Mouse (Mus musculus) stomach, embryonic 15.5 days (tissue): ENCODE data around the gene Efcab10. TPM values are rescaled to one million over a fixed set of nuclear protein-coding genes. Genes with fewer than 3 reads are reported as not detected.

Experiments used
- ATAC-seq: fragments of 200-750 bp; cut with Nextera tagmentation; 2 replicates; pipeline ENCODE4 v1.8.0; 2017; ENCODE audit warnings: low read depth, moderate number of reproducible peaks, moderate TSS enrichment; ENCODE audit not compliant: insufficient read depth, low FRiP score
- H3K27ac ChIP-seq: fragments of 300-500 bp; sonication (generic); 2 replicates; pipeline ENCODE4 v1.5.1; 2015; ENCODE audit warnings: mild to moderate bottlenecking, inconsistent platforms
- H3K27me3 ChIP-seq: fragments of 300-500 bp; sonication (generic); replicated peaks from 2 replicates; pipeline ENCODE4 v1.6.1; 2015; ENCODE audit warnings: inconsistent platforms
- H3K36me3 ChIP-seq: fragments of 300-500 bp; sonication (generic); 2 replicates; pipeline ENCODE4 v1.6.1; 2015; ENCODE audit warnings: inconsistent platforms
- H3K4me1 ChIP-seq: fragments of 300-500 bp; sonication (generic); 2 replicates; pipeline ENCODE4 v1.6.1; 2015; ENCODE audit warnings: inconsistent platforms
- H3K4me2 ChIP-seq: fragments of 300-500 bp; sonication (generic); 2 replicates; pipeline ENCODE4 v1.6.1; 2015; ENCODE audit warnings: mild to moderate bottlenecking, inconsistent platforms
- H3K4me3 ChIP-seq: fragments of 300-500 bp; sonication (generic); replicated peaks from 2 replicates; pipeline ENCODE4 v1.5.1; 2015; ENCODE audit warnings: inconsistent platforms
- H3K9ac ChIP-seq: fragments of 300-500 bp; sonication (generic); 2 replicates; pipeline ENCODE4 v1.6.1; 2015; ENCODE audit warnings: inconsistent platforms
- H3K9me3 ChIP-seq: fragments of 300-500 bp; sonication (generic); 2 replicates; pipeline ENCODE4 v1.6.1; 2016; ENCODE audit warnings: inconsistent platforms
- WGBS: fragments of 180-500 bp; shearing (Covaris S2); methylation state at CpG from one replicate; pipeline ENCODE4 v1.1.7; 2015; 5-methylcytosine and 5-hydroxymethylcytosine counted together
- polyA plus RNA-seq: library from polyadenylated mRNA; unstranded; fragments of >200 nt; fragmentation: Nextera tagmentation; extraction: Ambion mirVana; gene quantifications from 2 replicates; pipeline ENCODE4 v1.2.1, GENCODE M21; 2015

The Efcab10 gene
- polyA plus RNA-seq, 1 experiment from 2014 or later: 0.55 TPM

GRCm38 (mm10) chr12:33379624-33380445 is 14.8 kb upstream of the Efcab10 start:
- H3K9ac ChIP-seq: no peak overlapping the region
- 18% methylated on average over 22 of the region's 22 CpGs for WGBS
- H3K27me3 ChIP-seq: no peaks in the 10 kb centered on the region
- H3K9me3 ChIP-seq: no peaks in the 10 kb centered on the region
- H3K4me3 ChIP-seq: peak overlapping the region; percentile 28
- H3K4me1 ChIP-seq: 0 out of 2 replicates have a peak, but pooled peaks cover 3% of the 10 kb centered on the region
- H3K4me2 ChIP-seq: peak overlapping the region; percentile 54
- no peak overlapping the region for H3K27ac ChIP-seq
- H3K36me3 ChIP-seq: no peaks in the 10 kb centered on the region
- ATAC-seq: peak; percentile 66; the same call in 1 of the 2 replicates

- Histone ChIP-seq H3K36me3 (no peaks in the 10 kb centered on the region), H3K4me2 (no peak overlapping the region), H3K4me1 (no peaks in the 10 kb centered on the region), H3K4me3 (no peak overlapping the region), H3K9me3 (no peaks in the 10 kb centered on the region), H3K27ac (no peak overlapping the region), H3K27me3 (0 out of 2 replicates have a peak, but pooled peaks cover 9% of the 10 kb centered on the region), H3K9ac (no peak overlapping the region)
- ATAC-seq: no peak
- WGBS: 7% methylated on average over 5 of the region's 5 CpGs
Observed at GRCm38 (mm10) chr12:33388842-33389241, 5.8 kb upstream of the Efcab10 start.

DNA sequence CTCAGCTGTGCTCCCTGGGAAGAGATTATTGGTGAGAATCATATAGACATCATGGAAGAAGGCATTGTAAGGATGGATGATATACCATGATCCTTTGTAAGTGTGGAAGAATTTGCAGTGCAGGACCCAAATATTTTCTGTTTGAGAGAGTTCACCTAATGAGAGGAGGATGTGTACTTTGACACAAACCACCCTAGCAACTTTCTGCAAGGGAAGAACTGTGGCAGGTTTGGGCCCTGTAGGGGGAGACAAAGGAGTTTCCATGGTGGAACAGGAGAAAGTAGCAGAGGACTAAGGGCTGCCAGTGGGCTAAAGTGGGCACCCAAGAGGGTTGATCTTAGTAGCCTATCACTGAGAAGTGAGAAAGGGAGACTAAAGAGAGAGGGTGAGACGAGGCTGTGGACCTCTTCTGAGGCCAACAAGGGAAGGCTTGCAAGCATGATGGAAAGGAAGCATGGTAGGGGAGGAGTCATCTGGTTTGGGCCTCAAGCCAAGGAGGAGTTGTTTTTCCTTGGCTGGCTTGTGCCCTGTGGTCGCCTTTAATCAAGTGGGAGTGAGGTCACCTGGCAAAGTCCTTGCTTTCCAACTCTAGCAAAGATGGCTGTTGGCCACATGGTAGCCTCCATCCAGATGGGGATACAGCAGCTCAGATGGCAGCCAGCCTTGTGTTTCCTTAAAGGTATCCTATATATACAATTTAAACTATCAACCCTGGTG is 3.7 kb upstream of the Efcab10 start:
- Histone ChIP-seq H3K4me2 (no peak overlapping the region), H3K4me3 (no peak overlapping the region), H3K4me1 (peaks cover 7% of the 10 kb centered on the region; the same call in 1 of the 2 replicates), H3K9ac (no peak overlapping the region), H3K36me3 (no peaks in the 10 kb centered on the region), H3K9me3 (no peaks in the 10 kb centered on the region), H3K27ac (no peak overlapping the region), H3K27me3 (0 out of 2 replicates have a peak, but pooled peaks cover 9% of the 10 kb centered on the region)
- no peak for ATAC-seq
- WGBS: 58% methylated on average over 2 of the region's 2 CpGs

DNA sequence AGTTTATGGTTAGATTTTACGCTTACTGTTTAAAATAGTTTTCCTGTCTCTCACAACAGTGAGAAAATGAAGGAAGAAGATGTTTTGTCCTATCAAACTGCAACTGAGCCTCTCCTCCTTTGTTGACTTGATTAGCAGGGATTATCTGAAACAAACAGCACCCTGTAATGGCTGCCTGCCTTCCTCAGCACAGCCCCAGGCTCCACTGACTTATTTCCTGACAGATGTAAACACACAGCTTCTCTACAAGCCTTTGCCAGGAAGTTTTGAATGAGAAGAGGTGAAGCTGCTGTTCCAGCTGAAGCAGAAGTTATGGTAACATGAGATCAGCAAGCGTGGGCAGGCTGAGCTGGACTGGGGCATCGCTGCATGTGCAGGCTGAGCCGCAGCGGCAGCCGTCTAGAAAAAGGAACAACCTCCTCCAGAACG is 8.6 kb downstream of the Efcab10 start:
- H3K4me2 ChIP-seq: no peak overlapping the region
- ATAC-seq: no peak
- no peaks in the 10 kb centered on the region for H3K36me3 ChIP-seq
- no peaks in the 10 kb centered on the region for H3K27me3 ChIP-seq
- 21% methylated on average over 7 of the region's 7 CpGs for WGBS
- no peak overlapping the region for H3K4me3 ChIP-seq
- H3K4me1 ChIP-seq: no peaks in the 10 kb centered on the region
- no peak overlapping the region for H3K9ac ChIP-seq
- H3K27ac ChIP-seq: no peak overlapping the region
- H3K9me3 ChIP-seq: no peaks in the 10 kb centered on the region

GRCm38 (mm10) chr12:33404996-33405395 is 10.3 kb downstream of the Efcab10 start:
- Histone ChIP-seq H3K4me2 (no peak overlapping the region), H3K9me3 (no peaks in the 10 kb centered on the region), H3K4me3 (no peak overlapping the region), H3K9ac (no peak overlapping the region), H3K27me3 (no peaks in the 10 kb centered on the region), H3K27ac (no peak overlapping the region), H3K36me3 (no peaks in the 10 kb centered on the region), H3K4me1 (no peaks in the 10 kb centered on the region)
- no peak for ATAC-seq
- 71% methylated on average over 5 of the region's 5 CpGs for WGBS

- Histone ChIP-seq H3K4me3 (no peak overlapping the region), H3K36me3 (no peaks in the 10 kb centered on the region), H3K4me1 (no peaks in the 10 kb centered on the region), H3K27me3 (no peaks in the 10 kb centered on the region), H3K27ac (no peak overlapping the region), H3K9me3 (no peaks in the 10 kb centered on the region), H3K4me2 (no peak overlapping the region), H3K9ac (no peak overlapping the region)
- ATAC-seq: no peak
- WGBS: 42% methylated on average over 6 of the region's 6 CpGs
Observed at GRCm38 (mm10) chr12:33405398-33406026, 10.9 kb downstream of the Efcab10 start.

GRCm38 (mm10) chr12:33411580-33412151 is 17.0 kb downstream of the Efcab10 start:
- H3K9ac ChIP-seq: no peak overlapping the region
- 44% methylated on average over 6 of the region's 6 CpGs for WGBS
- H3K27ac ChIP-seq: no peak overlapping the region

GRCm38 (mm10) chr12:33424329-33424728 is 29.7 kb downstream of the Efcab10 start:
- Histone ChIP-seq H3K27me3 (no peaks in the 10 kb centered on the region), H3K4me2 (no peak overlapping the region), H3K9ac (no peak overlapping the region), H3K36me3 (no peaks in the 10 kb centered on the region), H3K27ac (no peak overlapping the region), H3K4me1 (no peaks in the 10 kb centered on the region), H3K4me3 (no peak overlapping the region), H3K9me3 (no peaks in the 10 kb centered on the region)
- WGBS: 33% methylated on average over 3 of the region's 3 CpGs
- ATAC-seq: no peak

More at GRCm38 (mm10) chr12:33411580-33412151, 17.0 kb downstream of the Efcab10 start:
- H3K27me3 ChIP-seq: no peaks in the 10 kb centered on the region
- H3K4me1 ChIP-seq: no peaks in the 10 kb centered on the region
- no peaks in the 10 kb centered on the region for H3K36me3 ChIP-seq
- no peak for ATAC-seq
- no peak overlapping the region for H3K4me3 ChIP-seq
- H3K4me2 ChIP-seq: no peak overlapping the region
- H3K9me3 ChIP-seq: no peaks in the 10 kb centered on the region

DNA sequence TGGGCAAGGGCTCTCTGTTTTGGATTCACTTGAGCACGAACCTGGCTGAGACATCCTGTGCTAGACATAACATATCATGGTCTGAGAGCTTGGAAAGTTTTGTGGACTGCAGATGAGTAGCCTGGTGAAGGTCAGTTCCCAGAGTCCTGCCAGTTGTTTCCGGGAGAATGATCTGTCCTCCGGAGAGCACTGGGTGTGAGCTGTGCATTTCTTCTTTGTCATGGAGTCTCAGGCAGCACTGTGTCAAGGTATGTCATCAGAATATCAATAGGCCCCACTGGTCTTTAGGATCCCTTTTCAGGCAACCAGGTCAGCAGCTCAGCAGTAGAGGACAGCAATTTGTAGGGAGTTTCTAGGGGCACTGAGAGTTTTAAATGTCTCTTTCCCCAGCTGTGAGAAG is 32.6 kb downstream of the Efcab10 start:
- Histone ChIP-seq H3K4me1 (peaks cover 4% of the 10 kb centered on the region; the same call in 1 of the 2 replicates), H3K36me3 (no peaks in the 10 kb centered on the region), H3K9ac (no peak overlapping the region), H3K27me3 (no peaks in the 10 kb centered on the region), H3K4me3 (no peak overlapping the region), H3K9me3 (no peaks in the 10 kb centered on the region), H3K27ac (no peak overlapping the region), H3K4me2 (no peak overlapping the region)
- no peak for ATAC-seq
- 43% methylated on average over 3 of the region's 3 CpGs for WGBS

DNA sequence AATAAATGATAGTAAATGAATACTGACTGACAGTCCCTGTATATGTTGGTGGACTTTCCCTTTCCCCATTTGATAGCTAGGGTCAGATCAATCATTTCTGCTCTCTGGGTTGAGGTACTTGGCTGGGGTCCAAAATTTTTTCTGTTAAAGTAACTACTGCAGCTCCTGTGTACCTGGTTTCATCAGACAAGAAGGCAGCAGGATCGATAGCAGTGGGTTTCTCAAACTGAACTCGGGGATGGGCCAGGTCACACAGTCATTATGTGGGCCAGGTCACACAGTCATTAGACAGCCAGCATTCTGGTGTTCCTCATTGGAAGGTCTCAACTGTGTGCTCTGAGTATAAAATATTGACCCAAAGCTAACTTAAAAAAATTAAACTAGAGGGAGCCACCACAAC is 33.1 kb downstream of the Efcab10 start:
- Histone ChIP-seq H3K27ac (no peak overlapping the region), H3K4me2 (no peak overlapping the region), H3K4me1 (peaks cover 4% of the 10 kb centered on the region; the same call in 1 of the 2 replicates), H3K36me3 (no peaks in the 10 kb centered on the region), H3K9me3 (no peaks in the 10 kb centered on the region), H3K27me3 (no peaks in the 10 kb centered on the region), H3K4me3 (no peak overlapping the region), H3K9ac (no peak overlapping the region)
- no peak for ATAC-seq
- WGBS: 69% methylated on average over 2 of the region's 2 CpGs

GRCm38 (mm10) chr12:33429387-33430160 is 34.9 kb downstream of the Efcab10 start, which contains the start of gene Twistnb:
TSS of gene Twistnb (plus strand) at chr12:33429635.
- H3K9ac ChIP-seq: peak within 1 kb of the TSS; percentile 91
- H3K4me3 ChIP-seq: peak within 1 kb of the TSS; percentile 100
- ATAC-seq: peak; percentile 95
- under 1% methylated on average over 66 of the region's 66 CpGs for WGBS
- no peaks in the 10 kb centered on the region for H3K36me3 ChIP-seq
- peak within 1 kb of the TSS; percentile 74 for H3K27ac ChIP-seq
- H3K27me3 ChIP-seq: no peaks in the 10 kb centered on the region
- H3K4me2 ChIP-seq: peak within 1 kb of the TSS; percentile 69
- H3K4me1 ChIP-seq: peaks cover 4% of the 10 kb centered on the region; the same call in 1 of the 2 replicates
- no peaks in the 10 kb centered on the region for H3K9me3 ChIP-seq
